Mouse (Mus musculus): ENCODE data around the gene Map3k13.

The Map3k13 gene

DNA sequence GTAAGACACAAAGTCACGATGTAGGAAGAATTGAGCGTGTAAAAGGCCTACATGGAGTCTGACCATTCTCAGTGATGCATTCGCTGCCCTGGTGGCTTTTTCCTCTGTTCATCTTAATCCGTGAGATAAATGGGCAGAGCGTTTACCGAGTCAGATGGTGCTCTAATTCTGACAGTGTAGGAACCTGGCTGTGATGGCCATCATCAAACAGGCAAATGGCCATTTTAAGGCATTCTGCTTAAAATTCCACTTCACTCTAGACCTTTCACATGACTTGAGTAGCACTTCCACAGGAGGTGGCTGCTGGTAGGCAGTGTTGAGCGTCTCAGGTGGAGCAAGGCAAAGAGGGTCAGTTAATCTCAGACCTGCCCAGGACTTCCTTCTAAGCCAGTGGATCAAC is 58.2 kb downstream of the Map3k13 start:
- DNase-seq (ENCODE audit: low read depth): no peak

DNA sequence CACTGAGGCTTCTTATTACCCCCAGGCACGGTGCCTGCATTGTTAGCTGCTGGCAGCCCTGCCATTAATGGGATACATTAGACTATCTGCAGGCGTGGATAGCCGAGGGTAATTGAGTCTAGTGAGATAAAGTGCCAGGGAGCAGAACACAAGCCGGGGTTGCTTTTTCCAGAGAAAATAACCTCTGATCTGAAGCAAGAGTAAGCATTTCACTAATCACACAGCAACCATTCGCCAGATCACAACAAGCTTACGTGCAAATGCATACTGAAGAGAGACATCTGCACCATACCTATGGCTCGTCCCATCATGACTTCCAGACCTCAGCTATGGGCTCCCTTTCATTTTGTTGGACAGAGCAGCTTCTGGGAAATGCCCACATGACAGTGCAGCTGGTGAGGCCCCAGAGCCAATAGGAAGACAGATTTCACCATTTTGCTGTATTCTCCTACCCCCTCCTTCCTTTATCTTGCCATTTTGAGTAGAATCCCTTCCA is 59.3 kb downstream of the Map3k13 start:
- no peak for DNase-seq (ENCODE audit: low read depth)

DNA sequence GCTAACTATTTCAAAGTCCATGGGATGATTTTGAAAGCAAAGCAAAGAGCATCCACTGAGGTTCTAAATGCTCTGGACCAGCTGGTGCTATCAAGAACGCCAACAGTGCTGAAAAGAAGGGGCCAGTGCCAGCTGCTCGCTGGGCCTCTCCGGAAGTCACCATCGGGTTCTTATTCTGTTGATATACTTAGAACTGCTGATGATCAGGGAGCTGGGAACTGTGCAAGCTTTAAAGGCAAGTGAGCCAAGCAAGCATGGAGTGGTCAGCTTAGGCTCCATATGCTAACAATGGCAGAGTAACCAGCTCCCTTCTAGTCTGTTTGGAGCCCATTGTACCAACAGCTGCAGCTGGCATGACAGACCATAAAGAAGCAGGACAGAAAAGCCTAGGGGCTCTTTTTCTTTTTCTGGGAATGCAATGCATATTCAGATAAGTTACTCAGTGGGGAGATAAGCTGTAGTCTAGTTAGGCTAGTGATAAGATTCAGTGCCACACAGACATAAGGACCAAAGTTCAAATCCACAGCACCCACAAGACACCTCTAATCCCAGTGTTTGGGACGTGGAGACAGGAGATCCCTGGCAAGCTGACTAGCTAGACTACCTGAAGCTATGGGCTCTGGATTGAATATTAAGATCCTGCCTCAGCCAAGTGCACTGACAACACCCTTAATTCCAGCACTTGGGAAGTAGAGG is 60.6 kb downstream of the Map3k13 start:
- DNase-seq (ENCODE audit: low read depth): no peak

DNA sequence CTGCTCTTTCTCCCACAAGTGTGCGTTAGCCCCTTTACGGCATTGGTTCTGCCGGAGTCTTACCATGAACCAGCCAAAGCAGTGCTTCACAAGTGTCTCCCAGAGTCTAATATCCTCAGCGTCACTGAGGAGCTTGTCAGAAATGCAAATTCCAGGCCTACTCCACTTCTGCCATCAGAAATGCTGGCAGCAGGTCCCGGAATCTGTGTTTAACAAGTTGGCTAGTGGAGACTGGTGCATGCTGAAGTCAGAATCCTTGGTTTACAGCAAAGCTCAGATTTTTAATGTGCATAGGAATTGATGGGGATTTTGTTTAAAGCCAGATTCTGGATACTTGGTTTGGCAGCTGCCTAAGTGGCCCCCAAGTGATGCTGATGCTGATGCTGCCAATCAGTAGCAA is 62.0 kb downstream of the Map3k13 start:
- DNase-seq (ENCODE audit: low read depth): no peak

DNA sequence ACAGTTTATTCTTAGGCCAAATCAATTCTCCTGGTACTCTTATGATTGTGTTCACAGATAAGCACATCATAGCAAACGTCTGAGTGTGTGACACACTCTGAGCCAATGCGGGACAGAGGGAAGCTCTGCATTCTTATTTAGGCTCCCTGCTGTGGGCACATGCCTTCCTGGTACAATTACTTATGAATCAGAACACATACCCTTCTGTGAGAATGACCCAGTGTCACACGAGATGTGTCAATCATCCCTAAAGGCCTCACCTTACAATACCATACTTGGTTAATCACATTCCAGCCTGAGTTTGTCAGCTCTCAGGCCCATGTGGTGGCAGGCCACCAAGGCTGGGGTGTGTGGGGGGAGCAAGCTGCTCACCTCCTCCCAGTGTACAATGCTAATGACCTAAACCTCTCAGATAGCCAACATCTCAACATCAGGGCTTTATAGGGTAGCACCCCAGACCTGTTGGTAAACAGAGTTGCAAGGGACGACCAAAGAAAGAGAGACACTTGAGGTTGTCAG is 63.0 kb downstream of the Map3k13 start:
- no peak for DNase-seq (ENCODE audit: low read depth)

DNA sequence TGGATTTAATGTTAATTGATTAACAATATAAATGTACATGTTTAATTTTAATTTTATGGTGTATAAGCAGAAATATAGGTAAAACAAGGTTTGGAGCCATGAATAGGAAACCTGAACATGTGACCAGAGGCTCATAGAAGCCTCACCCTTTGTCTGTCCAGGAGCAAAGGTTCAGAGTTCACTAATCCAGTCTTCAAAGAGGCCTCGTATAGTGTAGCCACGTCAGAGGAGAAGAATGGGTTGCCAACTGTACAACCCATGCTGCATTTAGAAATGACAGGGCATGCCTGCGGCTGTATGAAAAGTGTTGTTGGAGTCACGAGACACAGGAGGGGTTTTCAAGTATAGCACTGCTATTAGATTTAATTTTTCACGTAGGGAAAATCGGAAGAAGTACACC is 64.0 kb downstream of the Map3k13 start:
- DNase-seq (ENCODE audit: low read depth): no peak

DNA sequence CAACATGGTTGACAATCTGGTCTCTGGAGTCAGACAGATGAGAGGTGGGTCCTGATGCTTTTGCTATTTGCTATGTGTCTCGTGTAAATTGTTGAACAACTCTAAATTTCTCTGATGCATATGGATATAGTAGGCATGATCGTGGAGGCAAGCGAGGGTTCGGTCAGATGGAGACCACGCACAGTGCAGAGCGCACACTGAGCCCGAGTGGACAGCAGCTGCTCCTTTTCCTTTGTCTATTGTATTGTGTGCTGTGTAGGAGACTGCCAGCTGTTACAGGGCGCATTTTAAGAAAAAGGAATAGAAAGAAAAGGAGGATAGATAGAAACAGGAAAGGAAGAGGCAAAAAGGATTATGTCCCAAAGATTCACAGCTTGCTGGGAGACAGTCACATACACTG is 64.7 kb downstream of the Map3k13 start:
- DNase-seq (ENCODE audit: low read depth): no peak

DNA sequence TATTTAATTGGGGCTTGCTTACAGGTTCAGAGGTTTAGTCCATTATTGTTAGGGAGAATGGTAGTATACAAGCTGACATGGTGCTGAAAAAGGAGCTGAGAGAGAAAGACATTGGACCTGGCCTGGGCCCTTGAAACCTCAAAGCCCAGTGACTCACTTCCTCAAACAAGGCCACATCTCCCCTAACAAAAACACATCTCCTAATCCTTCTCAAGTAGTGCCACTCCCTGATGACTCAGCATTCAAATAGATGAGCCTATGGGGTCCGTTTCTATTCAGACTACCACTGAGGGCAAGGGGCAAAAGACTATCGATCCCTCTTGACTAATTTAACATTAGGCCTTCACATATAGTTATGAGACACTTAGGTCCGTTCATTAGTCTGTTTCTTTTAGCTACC is 68.3 kb downstream of the Map3k13 start:
- DNase-seq (ENCODE audit: low read depth): no peak

DNA sequence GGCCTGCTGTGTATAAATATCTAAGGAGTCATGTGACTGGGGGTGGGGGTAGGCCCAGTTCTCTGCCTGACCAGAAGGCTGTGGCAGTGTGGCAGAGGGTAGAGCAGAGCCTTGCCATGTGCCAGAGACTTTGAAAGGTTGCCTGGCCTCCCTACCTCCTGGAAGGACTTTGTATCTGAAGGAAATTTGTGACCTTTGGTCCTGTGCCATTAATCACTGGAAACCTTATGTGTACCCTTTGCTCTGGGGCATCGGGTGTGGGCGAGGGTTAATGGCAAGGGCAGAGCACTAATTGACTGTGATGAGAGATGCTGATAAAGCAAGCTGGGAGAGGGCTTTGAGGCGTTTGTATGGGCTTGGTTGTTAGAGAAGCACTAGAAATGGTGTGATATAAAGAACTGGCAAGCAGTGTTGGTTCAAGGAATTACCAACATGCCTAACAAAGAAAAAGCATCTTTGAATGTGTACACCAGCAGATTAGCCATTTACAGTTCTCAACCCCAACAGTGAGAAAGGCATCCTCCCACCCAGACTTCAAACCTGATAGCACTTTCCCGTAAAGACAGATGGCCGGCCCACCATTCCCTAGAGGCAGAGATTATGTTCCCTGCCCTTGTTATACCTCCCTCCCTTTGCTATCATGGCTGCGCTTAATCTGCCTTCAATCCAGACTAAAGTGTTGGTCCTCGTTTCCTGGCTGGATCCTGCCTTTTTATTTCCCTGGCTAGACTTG is 71.3 kb downstream of the Map3k13 start:
- no peak for DNase-seq (ENCODE audit: low read depth)

DNA sequence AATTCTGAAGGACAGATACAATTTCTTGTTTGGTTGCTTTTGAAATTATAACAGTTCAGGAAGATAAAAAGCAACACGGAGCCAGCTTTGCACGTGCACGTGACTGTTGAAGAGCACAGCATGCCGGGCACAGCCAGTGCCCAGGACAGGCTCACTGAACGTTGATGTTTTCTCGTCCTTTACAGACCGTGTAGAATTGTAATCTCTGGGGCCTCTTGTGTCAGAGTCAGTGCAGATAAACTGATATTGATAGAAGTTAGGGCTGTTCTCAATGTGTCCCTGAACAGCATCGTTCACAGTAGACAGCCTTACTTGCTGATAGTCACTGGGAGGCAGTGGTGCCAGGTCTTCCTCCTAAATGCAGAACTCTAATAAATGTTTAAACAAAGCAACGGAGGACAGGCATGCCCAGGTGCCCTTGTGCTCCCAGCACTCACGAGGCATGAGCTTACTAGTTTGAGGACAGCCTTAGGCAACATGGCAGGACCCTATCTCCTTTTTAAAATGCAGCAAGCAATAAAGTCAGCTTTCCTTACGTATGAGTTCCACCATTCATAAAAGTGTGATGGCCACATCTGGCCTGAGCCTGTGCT is 71.9 kb downstream of the Map3k13 start:
- no peak for DNase-seq (ENCODE audit: low read depth)

DNA sequence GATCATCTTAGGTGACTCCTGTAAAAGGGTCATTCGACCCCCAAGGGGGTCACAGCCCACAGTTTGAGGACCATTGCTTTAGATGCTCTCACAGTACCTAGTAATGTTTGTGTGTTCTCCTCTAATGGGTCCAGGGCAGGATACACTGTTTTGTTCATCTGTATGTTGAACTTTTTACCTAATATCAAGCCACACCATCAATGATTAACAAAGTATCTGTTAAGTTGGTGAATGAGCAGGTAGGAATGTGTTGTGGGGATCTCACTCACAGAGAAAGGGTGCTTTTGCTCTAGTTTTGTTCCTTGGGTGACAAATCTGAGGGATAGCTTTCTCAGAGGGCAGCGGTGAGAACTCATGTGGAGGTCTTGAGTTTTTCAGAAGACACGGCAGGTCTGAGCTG is 73.6 kb downstream of the Map3k13 start:
- no peak for DNase-seq (ENCODE audit: low read depth)

DNA sequence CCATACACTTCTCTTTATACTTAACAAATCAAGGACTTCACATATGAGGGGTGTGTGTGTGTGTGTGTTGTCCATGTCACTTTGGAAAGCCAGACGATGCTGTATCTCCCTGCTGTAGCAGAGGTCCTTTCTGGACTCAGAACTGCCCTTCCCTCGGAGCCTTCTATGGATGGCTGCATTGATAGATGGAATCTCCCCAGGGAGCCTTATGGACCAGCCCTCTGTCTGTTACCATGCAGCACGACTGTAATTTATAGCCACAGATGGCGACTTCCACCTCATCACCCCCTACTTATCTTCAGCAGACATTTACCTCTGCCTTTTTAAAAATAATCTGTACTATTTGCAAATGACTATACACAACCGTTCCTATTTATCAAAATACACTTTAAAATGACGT is 74.5 kb downstream of the Map3k13 start:
- no peak for DNase-seq (ENCODE audit: low read depth)

DNA sequence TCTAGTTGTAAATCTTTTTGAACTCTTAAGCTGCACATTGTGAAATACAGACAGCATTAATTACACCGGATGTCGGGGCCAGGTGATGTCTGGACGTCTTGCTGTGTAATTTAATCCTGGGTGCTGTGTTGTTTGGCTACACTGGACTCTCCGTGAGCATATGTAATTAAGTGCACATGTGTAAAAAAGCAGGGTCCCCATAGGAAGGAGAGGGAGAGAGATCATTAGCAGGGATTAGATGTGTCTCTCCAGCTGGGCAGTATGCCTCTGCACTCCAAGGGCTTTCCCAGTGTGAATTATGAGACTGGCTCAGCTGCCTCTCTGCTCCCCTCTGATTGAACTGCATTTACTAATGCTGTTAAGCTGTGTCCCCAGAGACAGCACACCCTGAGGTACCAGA is 75.7 kb downstream of the Map3k13 start:
- no peak for DNase-seq (ENCODE audit: low read depth)

DNA sequence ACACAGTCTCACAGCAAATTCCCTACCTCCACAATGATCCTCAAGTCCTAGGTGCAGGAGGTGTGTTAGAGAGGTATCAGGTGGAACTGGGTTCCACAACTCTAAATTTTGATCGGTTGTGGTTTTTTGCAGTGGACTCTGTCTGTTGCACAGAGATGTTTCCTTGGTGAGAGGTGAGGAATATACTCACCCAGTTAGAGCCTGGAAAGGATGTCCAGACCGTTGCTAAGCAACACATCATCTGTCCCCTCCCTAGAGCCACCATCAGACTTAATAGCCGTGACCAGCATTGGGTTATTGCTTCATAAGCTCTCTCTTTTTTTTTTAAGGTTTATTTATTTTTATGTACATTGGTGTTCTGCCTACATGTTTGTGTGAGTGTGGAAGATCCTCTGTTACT is 83.6 kb downstream of the Map3k13 start:
- no peak for DNase-seq (ENCODE audit: low read depth)

DNA sequence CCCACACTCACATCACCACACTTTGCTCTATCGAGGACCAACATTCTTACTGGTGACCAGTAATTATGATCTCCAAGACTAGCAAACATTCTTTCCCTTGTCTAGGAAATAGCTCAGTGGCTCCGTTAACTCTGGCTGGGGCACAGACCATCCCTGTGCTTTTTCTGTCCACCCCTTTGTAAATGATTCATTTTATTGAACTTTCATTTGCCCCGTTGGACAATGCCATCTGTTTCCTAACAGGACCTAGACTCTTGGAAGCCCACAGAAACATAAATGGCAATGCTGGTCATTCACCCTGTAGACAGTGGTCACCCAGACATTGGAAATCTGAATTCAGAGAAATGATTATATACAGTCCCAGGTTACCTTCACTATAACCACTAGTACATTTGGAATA is 84.7 kb downstream of the Map3k13 start:
- no peak for DNase-seq (ENCODE audit: low read depth)

DNA sequence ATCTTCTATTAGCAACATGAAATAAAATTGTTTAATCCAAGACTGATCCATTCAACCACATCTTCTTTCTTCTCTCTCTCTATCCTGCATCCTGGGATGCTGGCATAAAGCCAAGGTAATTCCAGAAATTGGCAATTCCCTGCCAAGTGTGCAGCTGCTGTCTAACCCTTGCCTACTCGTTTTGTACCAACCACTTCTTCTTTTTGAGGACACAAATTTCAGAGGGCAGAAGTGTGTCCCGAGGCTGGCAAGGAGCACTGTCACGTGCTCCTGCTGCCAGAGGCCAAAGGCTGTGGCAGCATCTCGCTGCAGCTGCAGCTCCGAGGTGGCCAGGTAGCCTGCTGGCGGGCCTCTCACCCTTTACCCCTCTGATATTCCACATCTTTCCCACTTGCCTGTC is 87.0 kb downstream of the Map3k13 start:
- DNase-seq (ENCODE audit: low read depth): no peak

DNA sequence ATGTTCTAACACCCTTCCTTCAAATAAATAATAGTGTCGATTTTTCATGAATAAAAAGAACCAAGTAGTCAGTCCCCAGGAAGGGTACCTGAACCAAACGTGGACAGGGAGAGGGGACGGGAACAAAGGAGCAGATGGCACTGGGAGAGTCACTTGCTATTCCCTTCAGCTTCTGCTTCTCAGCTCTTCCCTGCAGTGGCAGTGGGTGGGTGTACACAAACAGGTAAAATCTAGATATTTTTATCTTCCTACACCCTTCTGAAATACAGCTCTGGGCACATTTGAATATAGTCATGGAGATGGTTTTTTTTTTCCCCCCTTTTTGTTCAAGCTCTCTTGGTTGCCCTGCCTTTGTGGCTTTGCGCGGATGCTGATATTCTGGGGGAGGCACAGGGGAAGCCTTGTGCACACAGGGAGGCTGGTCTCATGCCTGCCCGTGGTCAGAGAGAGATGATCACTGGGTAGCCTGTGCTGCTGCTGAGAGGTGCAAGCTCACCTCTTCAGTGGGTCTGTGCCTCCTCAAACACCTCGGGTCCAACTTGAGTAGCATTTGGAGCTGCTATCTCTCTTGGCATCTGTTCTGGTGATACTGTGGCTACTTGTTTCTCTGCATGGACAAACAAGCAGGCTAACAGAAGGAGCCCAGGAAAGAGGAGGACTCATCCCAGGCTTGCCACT is 87.6 kb downstream of the Map3k13 start:
- DNase-seq (ENCODE audit: low read depth): no peak

DNA sequence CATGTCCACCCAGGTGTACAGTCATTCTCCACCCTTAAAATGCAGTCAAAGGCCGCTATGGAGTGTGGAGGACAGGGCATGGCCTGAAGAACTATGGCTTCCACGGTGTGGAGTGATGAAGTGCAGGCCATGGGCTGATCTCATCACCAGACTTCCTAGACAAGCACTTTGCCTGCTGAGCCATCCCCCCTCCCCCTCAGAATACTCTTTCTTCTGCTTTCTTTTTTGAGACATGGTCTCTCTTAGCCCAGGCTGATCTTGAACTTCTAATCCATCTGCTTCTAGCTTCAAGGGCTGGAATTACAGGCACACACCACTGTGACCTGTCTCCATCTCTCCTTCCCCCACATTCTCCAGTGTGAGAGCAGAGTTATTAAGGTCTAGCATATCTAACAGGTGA is 93.5 kb downstream of the Map3k13 start:
- DNase-seq (ENCODE audit: low read depth): no peak

DNA sequence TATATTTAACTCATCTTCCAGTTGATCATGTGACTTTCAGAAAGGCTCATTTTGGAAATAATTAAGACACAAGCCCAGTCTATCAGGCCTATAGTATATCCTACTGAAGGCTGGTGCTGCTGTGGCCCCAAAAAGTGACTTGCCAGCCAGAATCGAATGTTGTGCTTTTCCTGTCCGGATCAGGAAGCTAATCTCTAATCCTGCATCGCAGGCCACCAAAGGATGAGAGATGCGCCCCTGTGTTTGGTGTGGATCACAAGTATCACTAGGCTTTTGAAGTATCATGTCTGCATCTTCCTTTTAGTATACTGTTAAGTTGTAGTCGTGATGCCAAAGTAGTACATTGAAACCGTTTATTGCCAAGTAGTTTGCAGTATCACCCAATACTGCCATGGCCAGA is 99.7 kb downstream of the Map3k13 start:
- no peak for DNase-seq (ENCODE audit: low read depth)

DNA sequence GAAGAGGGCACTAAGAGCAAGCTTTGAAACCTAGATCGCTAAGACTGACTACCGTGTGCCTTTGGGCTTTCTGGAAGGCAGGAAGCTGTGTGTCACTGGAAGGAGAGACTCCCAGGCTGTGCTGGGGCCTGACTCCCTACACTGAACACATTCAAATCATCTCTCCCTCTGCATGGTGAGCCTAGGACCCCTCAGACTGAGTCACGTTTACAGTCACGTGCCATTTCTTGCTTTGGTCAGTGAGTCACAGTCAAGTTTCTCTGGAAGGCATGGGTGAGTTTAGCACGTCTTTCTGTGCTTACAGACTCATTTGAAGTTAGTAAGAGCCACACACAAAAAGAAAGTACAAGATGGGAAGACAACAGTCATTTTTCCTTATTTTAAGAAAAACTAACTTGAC is 107.1 kb downstream of the Map3k13 start:
- peak; percentile 11 for DNase-seq (ENCODE audit: low read depth)

DNA sequence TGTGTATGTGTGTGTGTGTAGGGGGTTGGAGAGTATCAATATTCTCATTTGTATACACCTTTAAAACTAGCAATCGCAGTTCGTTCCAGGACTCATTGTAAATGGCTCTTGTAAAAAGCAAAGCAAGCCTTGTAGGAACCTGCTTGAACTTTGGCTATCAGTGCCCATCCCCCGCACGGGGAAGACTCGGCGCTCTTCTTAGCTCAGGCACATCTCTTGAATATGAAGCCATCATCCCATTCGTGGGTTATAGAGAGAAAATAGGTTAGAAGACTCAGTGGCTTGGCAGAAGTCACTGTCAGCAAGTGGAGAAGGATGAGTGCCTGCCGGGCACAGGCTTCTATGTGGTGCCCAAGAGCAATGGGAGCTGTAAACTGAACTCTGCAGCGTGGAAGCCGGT is 110.5 kb downstream of the Map3k13 start:
- DNase-seq (ENCODE audit: low read depth): no peak

DNA sequence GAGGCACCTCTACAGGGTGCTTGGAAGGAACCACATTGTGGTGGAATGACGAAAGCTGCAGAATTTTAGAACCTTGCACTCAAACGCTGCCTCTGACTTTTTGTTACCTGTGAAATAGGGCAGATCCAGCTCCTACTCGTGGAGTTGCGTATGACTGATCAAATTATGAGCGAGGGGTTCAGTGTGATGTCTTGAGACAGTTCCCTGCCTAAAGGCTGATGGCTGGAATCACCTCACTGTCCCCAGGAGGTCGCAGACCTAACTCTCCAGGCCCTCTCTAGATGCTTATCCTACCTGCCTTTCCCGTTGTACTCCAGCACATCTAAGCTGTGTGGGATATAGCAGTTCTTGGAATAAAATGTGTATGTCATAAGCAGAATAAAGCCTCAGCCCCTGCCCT is 111.8 kb downstream of the Map3k13 start:
- DNase-seq (ENCODE audit: low read depth): no peak

DNA sequence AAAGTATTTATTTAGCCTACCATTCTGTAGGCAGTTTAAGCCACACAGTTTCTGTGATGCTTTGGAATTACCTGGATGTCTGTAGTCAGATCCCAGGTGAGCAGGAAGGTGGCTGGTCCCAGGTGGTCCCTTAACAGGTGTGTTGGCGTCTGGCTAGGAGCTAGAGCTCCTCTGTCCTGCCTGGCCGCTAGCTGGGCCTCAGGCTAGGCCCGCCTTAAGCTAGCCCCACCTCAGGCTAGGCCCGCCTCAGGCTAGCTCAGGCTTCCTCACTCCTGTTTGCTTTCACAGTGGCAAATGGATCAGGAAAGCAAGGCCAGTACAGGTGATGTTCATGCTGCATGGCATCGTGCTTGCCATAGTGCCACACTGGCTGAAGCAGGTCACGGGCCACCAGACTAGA is 112.8 kb downstream of the Map3k13 start:
- DNase-seq (ENCODE audit: low read depth): no peak

Data from fibroblast of lung, adult 2 months (primary cell).